Mouse (Mus musculus) erythroblast, embryonic 14.5 days (primary cell): ENCODE measurements around the gene Ndufb8. TPM values are rescaled to one million over a fixed set of nuclear protein-coding genes. Genes with fewer than 3 reads are reported as not detected.

Experiments
- H3K27me3 ChIP-seq: 2 replicates; pipeline ENCODE4 v1.6.1; 2012; ENCODE audit warnings: inconsistent platforms; ENCODE audit not compliant: control insufficient read depth
- H3K36me3 ChIP-seq: 2 replicates; pipeline ENCODE4 v1.6.1; 2012; ENCODE audit warnings: mild to moderate bottlenecking, inconsistent platforms; ENCODE audit not compliant: control insufficient read depth
- H3K4me1 ChIP-seq: 2 replicates; pipeline ENCODE4 v1.6.1; 2012; ENCODE audit warnings: inconsistent platforms; ENCODE audit not compliant: control insufficient read depth
- H3K4me3 ChIP-seq: replicated peaks from 2 replicates; pipeline ENCODE3; 2012; ENCODE audit warnings: moderate library complexity, mild to moderate bottlenecking, inconsistent platforms
- H3K9me3 ChIP-seq: 2 replicates; pipeline ENCODE4 v1.6.1; 2012; ENCODE audit warnings: low read length, inconsistent platforms, mixed read lengths; ENCODE audit not compliant: control insufficient read depth
- GATA1 ChIP-seq: IDR thresholded peaks from 2 replicates; pipeline ENCODE4 v1.6.1; 2012; ENCODE audit warnings: low read length, inconsistent platforms, mixed read lengths
- TAL1 ChIP-seq: IDR thresholded peaks from 3 replicates; pipeline ENCODE4 v1.6.1; 2012; ENCODE audit warnings: low read length, inconsistent platforms, mixed read lengths
- polyA plus RNA-seq: library from polyadenylated mRNA; stranded (reverse); fragments of >175 nt; gene quantifications from 2 replicates; pipeline ENCODE4 v1.2.3, GENCODE M21; 2012

Gene Ndufb8
- polyA plus RNA-seq = 36.7 and 46.9 TPM in 2 replicates

DNA sequence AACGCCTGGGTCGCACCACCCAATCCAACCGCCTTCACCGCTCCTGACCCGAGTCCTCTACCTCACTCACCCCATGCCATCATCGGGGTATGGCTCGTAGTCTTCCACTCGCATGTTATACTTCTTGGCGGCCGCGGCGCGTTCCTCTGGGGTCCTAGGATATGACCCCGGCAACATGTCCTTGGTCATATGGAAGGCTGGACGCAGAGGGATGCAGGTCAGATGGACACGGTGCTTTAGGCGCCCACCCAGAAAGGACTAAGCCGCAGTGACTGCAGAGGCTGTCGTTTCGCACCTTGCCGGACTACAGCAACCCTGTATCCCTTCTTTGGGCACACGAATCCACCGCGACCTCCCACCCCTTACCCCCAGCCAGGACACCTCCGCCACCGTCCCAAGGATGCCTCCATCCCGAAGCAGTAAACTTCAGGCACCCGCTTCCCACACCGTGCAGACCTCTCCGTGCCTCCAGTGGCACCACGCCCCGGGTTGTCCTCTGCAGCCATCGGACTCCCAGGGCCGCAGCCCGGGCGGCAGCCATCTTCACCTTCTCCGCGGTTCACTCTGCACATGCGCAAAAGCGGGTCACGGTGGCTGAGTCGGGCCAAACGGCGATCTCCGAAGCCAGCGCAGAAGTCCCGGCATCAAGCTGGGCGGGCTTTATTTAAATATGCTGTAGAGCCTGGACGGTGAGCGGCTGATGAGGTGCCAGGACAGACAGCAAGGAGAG lies at the start of gene Ndufb8:
Gene Ndufb8, minus strand, starts transcription at position 580 of the 730 bp plus-strand sequence.
- H3K4me3 ChIP-seq = peak within 1 kb of the TSS; percentile 90
- peaks cover 14% of the 10 kb centered on the region for H3K27me3 ChIP-seq
- TF ChIP-seq TAL1 = no peak
- no peak for TF ChIP-seq GATA1
- H3K36me3 ChIP-seq = peaks cover 36% of the 10 kb centered on the region
- H3K4me1 ChIP-seq = peaks cover 29% of the 10 kb centered on the region
- H3K9me3 ChIP-seq = no peaks in the 10 kb centered on the region; the same call in 1 of the 2 replicates

- H3K27me3 ChIP-seq = no peaks in the 10 kb centered on the region
- H3K4me3 ChIP-seq = no peak overlapping the region
- H3K4me1 ChIP-seq = no peaks in the 10 kb centered on the region
- no peaks in the 10 kb centered on the region for H3K9me3 ChIP-seq
- TF ChIP-seq TAL1 = no peak
- TF ChIP-seq GATA1 = no peak
- H3K36me3 ChIP-seq = no peaks in the 10 kb centered on the region
Observed at GRCm38 (mm10) chr19:44594180-44594579, 38.9 kb upstream of the Ndufb8 start.

DNA sequence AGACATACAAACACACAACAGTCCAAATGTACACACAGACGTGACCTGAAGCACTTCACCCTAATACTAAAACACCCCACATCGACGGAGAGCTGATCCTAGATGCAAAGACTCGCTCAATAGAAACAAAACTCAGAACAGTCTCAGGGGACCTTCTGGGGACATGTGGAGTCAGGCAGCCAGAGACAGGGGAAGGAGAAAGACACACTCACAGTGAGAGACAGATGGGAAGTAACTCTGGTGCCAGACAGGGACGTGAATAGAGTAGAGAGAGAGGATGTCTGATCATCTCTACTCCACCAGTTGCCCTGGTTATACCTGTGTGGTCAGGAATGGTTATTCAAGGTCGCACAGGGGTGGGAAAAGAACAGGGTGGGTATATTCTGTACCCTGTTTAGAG lies 36.4 kb upstream of the Ndufb8 start:
- no peaks in the 10 kb centered on the region for H3K4me1 ChIP-seq
- H3K9me3 ChIP-seq = no peaks in the 10 kb centered on the region
- H3K27me3 ChIP-seq = no peaks in the 10 kb centered on the region
- no peak overlapping the region for H3K4me3 ChIP-seq
- TF ChIP-seq TAL1 (no peak), GATA1 (no peak)
- H3K36me3 ChIP-seq = no peaks in the 10 kb centered on the region

GRCm38 (mm10) chr19:44590992-44591391 lies 35.8 kb upstream of the Ndufb8 start:
- no peaks in the 10 kb centered on the region for H3K36me3 ChIP-seq
- H3K27me3 ChIP-seq = peaks cover 2% of the 10 kb centered on the region; the same call in 1 of the 2 replicates
- no peak overlapping the region for H3K4me3 ChIP-seq
- no peaks in the 10 kb centered on the region for H3K4me1 ChIP-seq
- TF ChIP-seq GATA1 (no peak), TAL1 (no peak)
- no peaks in the 10 kb centered on the region for H3K9me3 ChIP-seq

- no peak overlapping the region for H3K4me3 ChIP-seq
- no peaks in the 10 kb centered on the region for H3K36me3 ChIP-seq
- peaks cover 6% of the 10 kb centered on the region; the same call in 1 of the 2 replicates for H3K27me3 ChIP-seq
- H3K4me1 ChIP-seq = no peaks in the 10 kb centered on the region
- no peak for TF ChIP-seq GATA1
- TF ChIP-seq TAL1 = no peak
- no peaks in the 10 kb centered on the region for H3K9me3 ChIP-seq
Observed at GRCm38 (mm10) chr19:44589591-44590223, 34.5 kb upstream of the Ndufb8 start.

DNA sequence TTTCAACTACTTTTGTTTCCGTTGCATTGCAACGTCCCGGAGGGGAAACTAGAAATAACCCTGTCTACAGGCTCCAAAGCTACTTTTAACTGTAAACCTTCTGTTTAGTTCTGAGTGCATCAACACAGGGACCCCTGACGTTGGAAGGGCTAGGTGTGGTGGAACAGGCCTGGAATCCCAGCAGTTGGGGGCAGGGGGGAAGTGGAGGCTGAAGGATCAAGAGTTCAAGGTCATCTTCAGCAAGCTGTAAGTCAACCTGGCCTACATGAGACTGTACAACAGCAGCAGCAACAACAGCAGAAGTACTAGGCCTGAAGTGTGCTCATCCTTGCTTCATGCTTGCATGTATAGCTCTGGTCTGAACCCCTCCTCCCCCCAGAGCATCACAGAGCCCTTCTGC lies 32.8 kb upstream of the Ndufb8 start:
- Histone ChIP-seq H3K9me3 (no peaks in the 10 kb centered on the region), H3K4me3 (no peak overlapping the region), H3K27me3 (peaks cover 6% of the 10 kb centered on the region; the same call in 1 of the 2 replicates), H3K36me3 (no peaks in the 10 kb centered on the region), H3K4me1 (no peaks in the 10 kb centered on the region)
- TF ChIP-seq TAL1 (no peak), GATA1 (no peak)

DNA sequence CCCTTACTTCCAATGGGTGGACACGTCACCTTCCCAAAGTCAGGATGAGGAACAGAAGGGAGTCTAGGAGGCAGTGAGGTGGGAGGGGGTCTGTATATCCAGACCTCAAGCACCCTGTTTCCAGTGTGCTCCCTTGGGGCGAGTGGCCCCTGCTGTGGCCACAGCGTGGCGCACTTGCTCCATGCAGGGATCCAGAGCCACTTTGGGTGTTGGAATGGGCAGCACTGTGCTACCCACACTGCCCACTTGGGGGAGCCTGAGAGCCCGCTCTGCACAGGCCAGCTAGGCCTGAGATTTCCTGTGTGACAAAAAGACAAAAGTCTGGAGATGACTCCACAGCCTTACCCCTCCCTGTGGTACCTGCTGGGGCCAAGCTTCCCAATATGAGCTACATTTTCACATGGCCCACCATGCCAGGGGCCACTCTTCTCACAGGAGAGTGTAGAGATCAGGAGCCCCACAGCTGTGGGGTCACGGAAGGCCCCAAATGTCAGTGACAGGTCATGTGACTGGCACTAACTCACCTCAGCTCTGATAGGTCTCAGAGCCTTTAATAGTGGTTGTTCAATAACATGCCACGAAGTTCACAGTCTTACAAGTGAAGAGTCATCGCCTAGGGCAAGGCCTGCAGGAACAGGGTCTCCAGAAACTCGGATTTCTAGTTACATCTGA lies 27.5 kb upstream of the Ndufb8 start:
- Histone ChIP-seq H3K36me3 (no peaks in the 10 kb centered on the region), H3K9me3 (no peaks in the 10 kb centered on the region), H3K27me3 (peaks cover 6% of the 10 kb centered on the region; the same call in 1 of the 2 replicates), H3K4me1 (no peaks in the 10 kb centered on the region), H3K4me3 (no peak overlapping the region)
- no peak for TF ChIP-seq TAL1

- TF ChIP-seq TAL1 = no peak
- TF ChIP-seq GATA1 = no peak
- Histone ChIP-seq H3K36me3 (no peaks in the 10 kb centered on the region), H3K4me3 (no peak overlapping the region), H3K9me3 (no peaks in the 10 kb centered on the region), H3K4me1 (no peaks in the 10 kb centered on the region), H3K27me3 (peaks cover 6% of the 10 kb centered on the region; the same call in 1 of the 2 replicates)
Observed at GRCm38 (mm10) chr19:44582103-44582502, 26.9 kb upstream of the Ndufb8 start.

DNA sequence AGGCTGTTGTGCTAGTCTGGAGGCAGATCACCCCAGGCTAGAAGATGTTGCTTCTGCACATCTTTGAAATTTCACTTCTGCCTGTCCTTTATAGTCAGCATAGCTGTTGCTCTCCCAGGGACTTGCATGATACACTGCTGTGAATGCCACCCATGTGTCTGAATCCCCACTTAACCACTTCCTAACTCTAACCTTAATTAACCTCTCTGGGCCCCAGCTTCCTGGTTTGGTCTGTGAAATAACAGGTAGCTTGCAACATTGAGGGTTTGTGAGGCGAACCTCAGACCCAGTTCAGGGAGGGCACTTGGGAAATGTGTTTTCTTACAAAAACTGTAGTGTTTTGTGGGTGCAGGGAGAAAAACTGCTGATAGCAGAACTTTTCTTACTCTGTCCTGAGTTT lies 22.8 kb upstream of the Ndufb8 start:
- Histone ChIP-seq H3K9me3 (no peaks in the 10 kb centered on the region), H3K4me1 (no peaks in the 10 kb centered on the region), H3K27me3 (no peaks in the 10 kb centered on the region), H3K36me3 (peaks cover 20% of the 10 kb centered on the region), H3K4me3 (no peak overlapping the region)
- TF ChIP-seq GATA1 (no peak), TAL1 (no peak)
